Mouse (Mus musculus) gastrocnemius, adult 2 months (tissue): ENCODE results near the gene Olfr632. TPM values are rescaled to one million over a fixed set of nuclear protein-coding genes. Genes with fewer than 3 reads are reported as not detected.
"Not testable (repeated sequence)": the region's sequence is repeated elsewhere in the genome, so short reads cannot be mapped to it uniquely, and the experiment has no call there.

Experiments used
- DNase-seq: peaks from one replicate; pipeline ENCODE4 v3.0.0; 2022
- H3K27ac ChIP-seq: fragments of 200-600 bp; 2 replicates; pipeline ENCODE4 v1.8.1; 2022; ENCODE audit warnings: mild to moderate bottlenecking
- H3K4me3 ChIP-seq: fragments of 200-600 bp; 2 replicates; pipeline ENCODE4 v1.8.1; 2022; ENCODE audit warnings: mild to moderate bottlenecking, moderate library complexity
- CTCF ChIP-seq: fragments of 200-600 bp; IDR thresholded peaks from 2 replicates; pipeline ENCODE4 v1.8.1; 2022; ENCODE audit warnings: antibody characterized with exemption, mild to moderate bottlenecking, moderate library complexity
- intact Hi-C: fragments of 180-260 bp; cut with DNase I; formaldehyde crosslinking; loops from one replicate; pipeline ENCODE4 v1.15.1; 2025
- long read RNA-seq, 2 experiments: library from polyadenylated mRNA; stranded (forward); transcript quantifications; one replicate each; pipeline ENCODE4 v2.0.0; 2021
- total RNA-seq, 2 experiments: library from RNA; stranded (reverse); gene quantifications; 2 replicates each; pipeline ENCODE4 v1.2.3; 2021

The Olfr632 gene
- total RNA-seq: not detected
- long read RNA-seq, experiment 1: 0 reads
- long read RNA-seq, experiment 2: 0 reads

DNA sequence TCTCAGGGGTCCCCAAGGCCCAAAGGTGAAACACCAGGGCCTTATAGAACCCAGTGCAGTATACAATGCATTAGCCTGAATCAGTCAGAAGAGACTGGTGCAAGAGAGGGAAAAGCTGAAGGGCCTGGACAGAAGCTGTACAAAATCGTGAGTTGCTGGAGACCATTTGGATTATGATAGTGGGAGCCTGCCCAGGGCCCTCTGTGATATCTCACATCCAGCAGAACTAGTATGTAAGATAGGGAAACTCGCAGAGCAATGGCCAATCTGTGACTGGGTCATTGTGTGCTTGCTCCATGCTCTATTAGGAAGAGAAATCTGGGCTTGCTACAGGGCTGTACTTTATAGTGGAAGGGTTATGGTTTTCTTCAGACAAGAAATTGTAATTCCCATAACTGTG is at the start of gene Olfr632:
Olfr632 (plus strand) TSS at position 84 of the 400 bp plus-strand sequence.
- no peak for DNase-seq
- intact Hi-C loops: no loop called here
- no peak for TF ChIP-seq CTCF
- no peak within 1 kb of the TSS for H3K4me3 ChIP-seq
- no peak within 1 kb of the TSS for H3K27ac ChIP-seq

DNA sequence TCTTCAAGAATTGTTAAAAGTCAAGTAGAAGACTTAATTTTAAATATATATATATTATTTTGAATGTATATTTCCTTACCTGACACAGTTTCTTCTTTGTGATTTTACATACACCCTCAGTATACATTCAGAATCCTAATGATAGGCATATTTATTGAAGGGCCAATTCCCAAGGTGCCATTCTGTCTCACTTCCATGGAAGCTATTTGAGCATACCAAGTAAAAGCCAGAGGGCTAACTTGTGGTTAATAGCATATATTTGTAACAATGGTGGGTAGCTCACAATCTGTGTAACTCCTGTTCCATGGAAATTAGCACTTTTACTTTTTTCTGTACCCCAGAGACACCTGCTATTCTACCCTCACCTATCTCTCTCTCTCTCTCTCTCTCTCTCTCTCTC is 48.0 kb upstream of the Olfr632 start, which contains the start of gene Olfr66:
Olfr66 (minus strand) TSS at position 101 of the 400 bp plus-strand sequence.
- no peak for TF ChIP-seq CTCF
- H3K4me3 ChIP-seq: no peak within 1 kb of the TSS
- intact Hi-C loops: no loop called here
- DNase-seq: no peak
- H3K27ac ChIP-seq: no peak within 1 kb of the TSS

DNA sequence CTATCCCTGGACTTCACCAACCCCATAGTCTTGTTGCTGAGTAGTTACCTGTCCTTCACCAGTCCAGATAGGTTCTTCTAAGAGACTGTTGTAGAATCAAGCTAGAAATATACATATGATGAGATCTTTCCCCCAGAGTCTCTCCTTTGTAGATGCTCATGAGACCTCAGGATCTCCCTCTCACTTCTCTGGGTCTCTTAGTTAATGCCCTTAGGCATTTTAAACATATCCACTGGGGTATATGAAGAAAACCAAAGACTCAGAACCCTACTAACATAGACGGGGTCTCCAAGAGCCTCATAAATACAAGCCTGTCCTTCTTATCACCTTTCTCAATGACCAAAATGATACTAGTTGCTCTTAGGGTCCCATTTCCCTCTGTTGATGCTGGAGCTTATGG is 39.8 kb upstream of the Olfr632 start, which contains the start of gene Olfr64:
Olfr64 (minus strand) TSS at position 101 of the 400 bp plus-strand sequence.
- intact Hi-C loops: no loop called here
- no peak for DNase-seq
- H3K27ac ChIP-seq: no peak within 1 kb of the TSS
- no peak within 1 kb of the TSS for H3K4me3 ChIP-seq
- TF ChIP-seq CTCF: no peak

DNA sequence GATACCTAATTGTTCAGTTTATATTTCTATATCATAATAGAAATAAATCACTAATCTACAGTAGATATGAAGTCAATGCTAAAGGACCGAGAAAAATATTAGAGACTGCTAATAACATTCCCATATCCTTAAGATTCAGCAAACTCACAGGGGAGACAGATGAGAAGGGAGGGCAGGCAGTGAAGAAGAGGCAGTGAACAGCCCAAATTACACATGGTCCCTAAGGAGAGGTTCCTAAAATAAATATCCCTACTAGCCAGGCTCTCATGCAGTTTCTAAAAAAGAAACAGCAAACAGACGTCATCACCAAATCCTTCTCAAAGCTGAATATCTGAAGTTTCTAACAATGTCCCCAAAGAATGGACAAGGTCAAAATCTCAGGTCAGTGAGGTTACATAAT is 31.0 kb upstream of the Olfr632 start, which contains the start of gene Olfr65:
Olfr65 (plus strand) TSS at position 301 of the 400 bp plus-strand sequence.
- no peak for TF ChIP-seq CTCF
- H3K27ac ChIP-seq: no peak within 1 kb of the TSS
- no peak for DNase-seq
- no peak within 1 kb of the TSS for H3K4me3 ChIP-seq
- intact Hi-C loops: no loop called here

DNA sequence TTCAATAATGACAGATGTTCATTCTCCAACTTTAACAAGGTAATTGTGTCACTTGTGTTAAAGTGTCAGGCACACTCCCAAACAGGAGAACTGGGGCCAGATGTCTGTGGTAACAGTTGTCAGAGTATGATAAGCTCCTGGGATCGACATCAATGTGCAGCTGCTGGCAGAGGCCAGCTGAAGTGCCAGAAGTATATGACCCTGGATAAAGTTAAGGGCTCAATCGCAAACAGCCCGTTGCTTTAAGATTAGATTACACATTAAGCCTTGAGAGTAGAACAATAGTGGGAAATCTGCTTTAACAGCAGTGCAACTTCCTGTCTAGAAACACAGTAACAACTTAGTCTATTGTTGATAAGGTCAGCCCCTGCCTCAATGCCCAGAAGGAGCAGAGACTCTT is 24.1 kb upstream of the Olfr632 start:
- intact Hi-C loops: no loop called here
- DNase-seq: no peak
- H3K27ac ChIP-seq: no peak overlapping the region
- TF ChIP-seq CTCF: no peak
- H3K4me3 ChIP-seq: no peak overlapping the region

DNA sequence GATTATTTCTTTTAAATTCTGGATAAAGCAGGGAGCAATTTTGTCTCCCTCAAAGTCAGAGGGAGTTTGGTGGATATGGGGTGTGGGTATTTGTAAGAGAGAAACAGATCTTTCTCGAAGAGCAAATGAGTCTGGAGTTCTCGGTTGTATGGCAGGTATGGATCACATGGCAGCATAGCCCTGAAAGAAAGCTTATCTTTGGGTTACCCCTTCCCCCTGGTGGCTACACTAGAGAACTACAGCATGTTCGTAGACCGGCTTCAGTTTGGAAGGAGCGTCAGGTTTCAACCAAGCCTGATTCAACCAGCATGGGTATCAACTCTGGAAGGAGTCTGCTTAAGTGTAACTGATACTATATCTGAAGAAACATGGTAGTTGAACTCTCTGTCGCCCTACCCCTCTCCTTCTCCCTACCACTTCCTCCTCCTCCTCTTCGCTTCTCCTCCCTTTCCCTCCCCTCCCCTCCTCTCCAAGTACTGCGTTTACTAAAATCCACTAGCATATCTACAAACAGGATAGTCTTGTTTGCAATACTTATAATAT is 21.1 kb upstream of the Olfr632 start:
- intact Hi-C loops: no loop called here
- Histone ChIP-seq H3K27ac (no peak overlapping the region), H3K4me3 (no peak overlapping the region)
- DNase-seq: no peak
- no peak for TF ChIP-seq CTCF

DNA sequence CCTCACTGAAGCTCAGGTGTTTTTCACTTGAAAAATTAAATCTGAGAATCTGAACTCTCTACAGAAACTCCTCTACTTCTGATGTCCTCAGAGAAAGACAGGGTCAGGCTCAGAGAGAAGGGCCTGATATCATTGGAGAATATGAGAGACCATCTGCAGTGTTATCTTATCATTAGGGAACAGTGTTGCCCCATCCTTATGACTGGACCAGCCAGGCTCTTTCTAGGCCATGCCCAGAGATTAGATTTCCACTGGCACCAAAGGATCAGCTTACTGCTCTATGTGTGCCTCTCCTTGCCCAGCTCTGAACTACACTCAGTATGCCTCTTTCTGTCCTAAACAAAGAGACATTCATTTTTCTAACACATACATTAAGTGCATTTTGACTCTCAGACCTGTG is 18.8 kb upstream of the Olfr632 start:
- intact Hi-C loops: no loop called here
- TF ChIP-seq CTCF: no peak
- no peak for DNase-seq
- no peak overlapping the region for H3K27ac ChIP-seq
- no peak overlapping the region for H3K4me3 ChIP-seq

DNA sequence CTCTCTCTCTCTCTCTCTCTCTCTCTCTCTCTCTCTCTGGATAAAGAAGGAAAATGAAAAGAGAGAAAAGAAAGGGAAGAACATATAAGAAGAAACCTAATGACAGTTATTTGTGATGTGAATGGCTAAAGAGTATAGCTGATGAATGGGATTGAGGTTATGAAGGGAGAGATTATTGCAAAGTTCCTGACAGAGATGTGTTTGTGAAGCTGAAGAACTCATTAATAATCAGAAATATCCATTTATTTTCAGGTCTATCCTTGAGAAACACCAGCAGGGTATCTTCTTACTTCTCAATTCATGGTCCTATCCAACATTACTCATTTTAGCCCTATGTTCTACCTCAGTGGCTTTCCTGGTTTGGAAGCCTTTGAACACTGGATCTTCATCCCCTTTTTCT is 5.6 kb upstream of the Olfr632 start, which contains the start of gene Olfr631:
Olfr631 (plus strand) TSS at position 301 of the 400 bp plus-strand sequence.
- Histone ChIP-seq H3K4me3 (no peak within 1 kb of the TSS), H3K27ac (no peak within 1 kb of the TSS)
- intact Hi-C loops: no loop called here
- DNase-seq: no peak
- TF ChIP-seq CTCF: no peak

DNA sequence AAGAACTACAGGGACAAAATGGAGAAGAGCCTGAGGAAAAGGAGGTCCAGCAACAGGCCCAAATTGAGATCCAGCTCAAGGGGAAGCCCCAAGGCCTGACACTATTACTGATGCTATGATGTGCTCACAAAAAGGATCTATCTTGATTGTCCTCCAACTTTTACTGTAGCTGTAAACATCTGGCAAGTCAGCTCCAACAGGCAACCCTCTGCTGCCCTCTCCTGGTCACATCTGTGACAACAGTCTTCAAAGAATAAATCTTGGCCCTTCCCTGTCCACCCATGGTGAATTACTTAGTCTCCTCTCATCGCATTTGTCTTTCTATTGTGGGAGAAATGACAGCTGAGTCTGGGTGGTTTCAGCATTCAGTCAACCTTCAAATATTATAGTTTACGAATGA is 8.6 kb downstream of the Olfr632 start:
- DNase-seq: no peak
- no peak overlapping the region for H3K27ac ChIP-seq
- intact Hi-C loops: no loop called here
- peak; percentile 49 for TF ChIP-seq CTCF
- H3K4me3 ChIP-seq: no peak overlapping the region

DNA sequence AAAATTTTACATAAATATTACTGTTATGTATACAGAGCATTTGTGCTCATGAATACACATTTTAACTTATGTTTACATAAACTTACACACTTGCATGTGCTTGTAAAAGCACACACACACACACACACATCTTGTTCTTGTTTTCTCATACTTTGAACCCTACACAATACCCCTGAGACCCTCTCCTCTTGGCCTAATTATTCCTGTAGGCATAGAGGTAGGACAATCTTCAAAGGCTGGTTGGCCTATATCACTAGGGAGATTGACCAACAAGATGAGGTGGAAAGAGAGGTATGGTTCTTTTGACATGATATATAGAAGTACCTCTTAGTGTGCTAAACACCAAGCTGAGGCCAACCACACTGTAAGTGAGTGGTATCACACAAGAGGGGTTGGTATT is 10.0 kb downstream of the Olfr632 start, which contains the start of gene Olfr633:
Olfr633 (plus strand) TSS at position 301 of the 400 bp plus-strand sequence.
- H3K27ac ChIP-seq: no peak within 1 kb of the TSS
- intact Hi-C loops: no loop called here
- no peak for DNase-seq

DNA sequence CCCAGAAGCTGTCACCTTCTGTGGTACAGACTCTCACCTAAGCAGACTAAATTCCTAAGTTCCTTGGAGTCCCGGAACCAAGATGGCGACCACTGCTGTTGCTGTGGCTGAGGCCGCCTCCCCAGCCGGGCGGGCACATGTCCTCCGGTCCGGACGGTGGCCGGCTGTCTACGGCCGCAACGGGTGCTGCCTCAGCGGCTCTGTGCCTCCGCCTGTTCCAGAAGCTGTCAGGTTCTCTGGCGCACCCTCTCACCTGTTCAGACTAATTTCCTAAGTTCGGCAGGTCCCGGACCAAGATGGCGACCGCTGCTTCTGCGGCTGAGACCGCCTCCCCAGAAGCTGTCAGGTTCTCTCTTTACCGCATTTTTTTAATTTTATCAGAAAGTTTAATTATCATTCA is 32.7 kb downstream of the Olfr632 start:
- H3K27ac ChIP-seq, DNase-seq, intact Hi-C loops, H3K4me3 ChIP-seq: not testable (repeated sequence)

More for the DNA sequence above, 10.0 kb downstream of the Olfr632 start, which contains the start of gene Olfr633:
- no peak within 1 kb of the TSS for H3K4me3 ChIP-seq
- TF ChIP-seq CTCF: no peak

DNA sequence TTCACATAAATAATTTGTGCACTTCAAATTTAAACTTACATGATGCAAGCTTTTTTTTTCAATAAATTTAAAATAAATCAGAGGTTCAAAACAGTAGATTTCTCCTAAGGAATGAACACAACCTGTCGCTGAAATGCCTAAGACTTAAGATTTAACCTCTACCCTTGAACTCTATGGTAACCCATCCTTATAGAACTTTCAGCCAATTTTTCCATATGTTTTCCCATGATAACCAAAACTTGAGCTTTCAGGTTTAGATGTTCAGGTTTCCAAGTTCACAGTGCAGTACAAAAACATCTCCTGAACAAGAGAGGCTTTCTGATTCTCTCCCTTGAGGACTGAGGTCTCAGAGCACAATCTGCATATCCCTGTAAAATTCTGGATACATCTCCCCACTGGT is 36.7 kb downstream of the Olfr632 start, which contains the start of gene Olfr635:
Olfr635 (plus strand) TSS at position 301 of the 400 bp plus-strand sequence.
- intact Hi-C loops: no loop called here
- no peak for TF ChIP-seq CTCF
- DNase-seq: no peak
- H3K4me3 ChIP-seq: no peak within 1 kb of the TSS
- no peak within 1 kb of the TSS for H3K27ac ChIP-seq

DNA sequence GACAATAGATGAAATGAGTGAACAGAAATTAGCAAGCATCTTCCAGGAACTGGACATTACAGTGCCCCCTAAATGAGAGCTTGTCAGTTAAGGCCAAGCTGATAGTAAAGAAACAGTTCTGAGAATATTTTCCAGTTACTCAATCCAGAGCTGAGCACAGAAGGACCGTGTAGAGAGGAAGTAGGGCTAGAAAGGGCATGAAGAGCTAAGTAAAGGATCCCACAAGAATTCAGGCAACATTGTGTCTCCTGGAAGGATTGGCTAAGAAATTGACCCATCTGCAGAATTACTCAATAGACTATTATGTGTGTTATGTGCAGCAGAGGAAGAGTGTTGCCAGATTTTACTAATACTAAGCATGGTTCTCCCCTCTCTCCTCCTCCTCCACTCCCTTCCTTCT is 37.6 kb downstream of the Olfr632 start:
- intact Hi-C loops: no loop called here
- no peak for TF ChIP-seq CTCF
- Histone ChIP-seq H3K27ac (no peak overlapping the region), H3K4me3 (no peak overlapping the region)
- DNase-seq: no peak

Other genes starting within 250 kb of the Olfr632 start
- not detected for gene Olfr243, start 219.7 kb upstream of the Olfr632 start, total RNA-seq
- gene Olfr628, start 204.0 kb upstream of the Olfr632 start, total RNA-seq: not detected
- gene Olfr629, start 189.4 kb upstream of the Olfr632 start, total RNA-seq: not detected
- not detected for gene Olfr630, start 177.0 kb upstream of the Olfr632 start, total RNA-seq
- gene Olfr69, start 162.8 kb upstream of the Olfr632 start, total RNA-seq: not detected
- gene Olfr68, start 154.6 kb upstream of the Olfr632 start, total RNA-seq: not detected
- gene Olfr67, start 142.5 kb upstream of the Olfr632 start, total RNA-seq: not detected
- gene Hbb-bt, start 120.4 kb upstream of the Olfr632 start, total RNA-seq: 10 to 100 TPM; 20.6 to 29.2 TPM
- gene Hbb-bs, start 106.3 kb upstream of the Olfr632 start, total RNA-seq: 100 to 1,000 TPM; 210 to 301 TPM
- not detected for gene Hbb-bh2, start 93.8 kb upstream of the Olfr632 start, total RNA-seq
- not detected for gene Hbb-bh1, start 91.2 kb upstream of the Olfr632 start, total RNA-seq
- not detected for gene Hbb-y, start 81.1 kb upstream of the Olfr632 start, total RNA-seq
- gene Olfr66, start 48.1 kb upstream of the Olfr632 start, total RNA-seq: not detected
- gene Olfr64, start 39.9 kb upstream of the Olfr632 start, total RNA-seq: not detected
- not detected for gene Olfr65, start 30.9 kb upstream of the Olfr632 start, total RNA-seq
- not detected for gene Olfr631, start 5.5 kb upstream of the Olfr632 start, total RNA-seq
- not detected for gene Olfr633, start 10.1 kb downstream of the Olfr632 start, total RNA-seq
- not detected for gene Olfr635, start 36.8 kb downstream of the Olfr632 start, total RNA-seq
- not detected for gene Olfr638, start 64.4 kb downstream of the Olfr632 start, total RNA-seq
- under 1 TPM in 1 of 2 experiments, not detected in 1; 0.03 TPM for gene Olfr639, start 83.0 kb downstream of the Olfr632 start, total RNA-seq
- not detected for gene Olfr640, start 91.2 kb downstream of the Olfr632 start, total RNA-seq
- gene Olfr641, start 101.1 kb downstream of the Olfr632 start, total RNA-seq: not detected
- not detected for gene Olfr642, start 118.3 kb downstream of the Olfr632 start, total RNA-seq
- gene 4930516K23Rik, start 127.1 kb downstream of the Olfr632 start, total RNA-seq: not detected
- not detected for gene Olfr644, start 137.5 kb downstream of the Olfr632 start, total RNA-seq
- not detected for gene Olfr645, start 151.1 kb downstream of the Olfr632 start, total RNA-seq
- not detected for gene Olfr646, start 170.5 kb downstream of the Olfr632 start, total RNA-seq
- gene Ubqln5, start 195.5 kb downstream of the Olfr632 start, total RNA-seq: not detected
- not detected for gene Olfr643, start 203.1 kb downstream of the Olfr632 start, total RNA-seq
- gene Ubqln3, start 208.9 kb downstream of the Olfr632 start, total RNA-seq: not detected
- not detected for gene Ubqlnl, start 216.2 kb downstream of the Olfr632 start, total RNA-seq
- not detected for gene Olfm5, start 230.5 kb downstream of the Olfr632 start, total RNA-seq
- gene Olfr648, start 249.0 kb downstream of the Olfr632 start, total RNA-seq: not detected